Mouse (Mus musculus): ENCODE measurements around the gene Wdr18. TPM values are rescaled to one million over a fixed set of nuclear protein-coding genes. Genes with fewer than 3 reads are reported as not detected.

The Wdr18 gene
- polyA plus RNA-seq, 1 experiment from 2014 or later: 78.8 TPM

- Histone ChIP-seq H3K4me2 (peak overlapping the region; percentile 43), H3K9me3 (replicated peaks) (no peaks in the 10 kb centered on the region), H3K4me3 (peak overlapping the region; percentile 5; the same call in 1 of the 2 replicates), H3K27ac (ENCODE audit: poor library complexity, severe bottlenecking) (peak overlapping the region; percentile 73), H3K9ac (peak overlapping the region; percentile 13; the same call in 1 of the 2 replicates), H3K27me3 (replicated peaks) (no peaks in the 10 kb centered on the region), H3K4me1 (replicated peaks) (peaks cover 91% of the 10 kb centered on the region), H3K36me3 (peaks cover 55% of the 10 kb centered on the region)
- peak; percentile 58 for ATAC-seq (ENCODE audit: insufficient number of reproducible peaks, low FRiP score)
- 49% methylated on average over 27 of the region's 27 CpGs for WGBS
Observed at GRCm38 (mm10) chr10:79936911-79937441, 23.0 kb upstream of the Wdr18 start.

- ATAC-seq (ENCODE audit: insufficient number of reproducible peaks, low FRiP score): no peak
- H3K27ac ChIP-seq (ENCODE audit: poor library complexity, severe bottlenecking): no peak overlapping the region
- 84% methylated on average over 11 of the region's 11 CpGs for WGBS
Observed at GRCm38 (mm10) chr10:79937775-79938526, 22.0 kb upstream of the Wdr18 start.

GRCm38 (mm10) chr10:79940749-79941148, 19.2 kb upstream of the Wdr18 start:
- Histone ChIP-seq H3K9me3 (replicated peaks) (no peaks in the 10 kb centered on the region), H3K4me3 (no peak overlapping the region), H3K9ac (peak overlapping the region; percentile 24; the same call in 1 of the 2 replicates), H3K27ac (ENCODE audit: poor library complexity, severe bottlenecking) (peak overlapping the region; percentile 28; the same call in 1 of the 2 replicates), H3K36me3 (peaks cover 35% of the 10 kb centered on the region), H3K4me1 (replicated peaks) (peaks cover 72% of the 10 kb centered on the region), H3K27me3 (replicated peaks) (no peaks in the 10 kb centered on the region), H3K4me2 (peak overlapping the region; percentile 25)
- 47% methylated on average over 7 of the region's 7 CpGs for WGBS
- no peak for ATAC-seq (ENCODE audit: insufficient number of reproducible peaks, low FRiP score)

More at GRCm38 (mm10) chr10:79937775-79938526, 22.0 kb upstream of the Wdr18 start:
- Histone ChIP-seq H3K27me3 (replicated peaks) (no peaks in the 10 kb centered on the region), H3K4me3 (no peak overlapping the region), H3K4me1 (replicated peaks) (peaks cover 81% of the 10 kb centered on the region), H3K4me2 (no peak overlapping the region), H3K9ac (peak overlapping the region; percentile 34; the same call in 1 of the 2 replicates), H3K36me3 (peaks cover 52% of the 10 kb centered on the region), H3K9me3 (replicated peaks) (no peaks in the 10 kb centered on the region)

GRCm38 (mm10) chr10:79942988-79943387, 17.0 kb upstream of the Wdr18 start:
- 80% methylated on average over 1 of the region's 1 CpGs for WGBS
- peaks cover 70% of the 10 kb centered on the region for H3K4me1 ChIP-seq (replicated peaks)
- H3K27ac ChIP-seq (ENCODE audit: poor library complexity, severe bottlenecking): no peak overlapping the region
- H3K36me3 ChIP-seq: peaks cover 36% of the 10 kb centered on the region
- H3K27me3 ChIP-seq (replicated peaks): no peaks in the 10 kb centered on the region
- no peak overlapping the region for H3K4me3 ChIP-seq
- ATAC-seq (ENCODE audit: insufficient number of reproducible peaks, low FRiP score): no peak
- H3K9me3 ChIP-seq (replicated peaks): no peaks in the 10 kb centered on the region
- H3K4me2 ChIP-seq: no peak overlapping the region
- 0 out of 2 replicates have a peak overlapping the region, but pooled peaks have one; percentile 20 for H3K9ac ChIP-seq

GRCm38 (mm10) chr10:79943471-79943901, 16.5 kb upstream of the Wdr18 start:
- WGBS: 89% methylated on average over 9 of the region's 9 CpGs
- Histone ChIP-seq H3K36me3 (peaks cover 33% of the 10 kb centered on the region), H3K9me3 (replicated peaks) (no peaks in the 10 kb centered on the region), H3K27ac (ENCODE audit: poor library complexity, severe bottlenecking) (no peak overlapping the region), H3K4me2 (peak overlapping the region; percentile 48; the same call in 1 of the 2 replicates), H3K9ac (no peak overlapping the region), H3K4me1 (replicated peaks) (peaks cover 65% of the 10 kb centered on the region), H3K27me3 (replicated peaks) (no peaks in the 10 kb centered on the region), H3K4me3 (no peak overlapping the region)
- no peak for ATAC-seq (ENCODE audit: insufficient number of reproducible peaks, low FRiP score)

- peak overlapping the region; percentile 48 for H3K9ac ChIP-seq
- ATAC-seq (ENCODE audit: insufficient number of reproducible peaks, low FRiP score): peak; percentile 20; the same call in 1 of the 2 replicates
Observed at GRCm38 (mm10) chr10:79945507-79946234, 14.3 kb upstream of the Wdr18 start.

GRCm38 (mm10) chr10:79946752-79947322, 13.1 kb upstream of the Wdr18 start:
- 21% methylated on average over 7 of the region's 7 CpGs for WGBS
- ATAC-seq (ENCODE audit: insufficient number of reproducible peaks, low FRiP score): peak; percentile 88

More at GRCm38 (mm10) chr10:79945507-79946234, 14.3 kb upstream of the Wdr18 start:
- 35% methylated on average over 16 of the region's 16 CpGs for WGBS
- peaks cover 39% of the 10 kb centered on the region for H3K36me3 ChIP-seq
- H3K27me3 ChIP-seq (replicated peaks): no peaks in the 10 kb centered on the region
- peak overlapping the region; percentile 48 for H3K4me2 ChIP-seq
- no peaks in the 10 kb centered on the region for H3K9me3 ChIP-seq (replicated peaks)
- no peak overlapping the region for H3K4me3 ChIP-seq
- H3K27ac ChIP-seq (ENCODE audit: poor library complexity, severe bottlenecking): peak overlapping the region; percentile 73
- peaks cover 47% of the 10 kb centered on the region for H3K4me1 ChIP-seq (replicated peaks)

GRCm38 (mm10) chr10:79947502-79947901, 12.4 kb upstream of the Wdr18 start:
- Histone ChIP-seq H3K4me2 (peak overlapping the region; percentile 48), H3K27ac (ENCODE audit: poor library complexity, severe bottlenecking) (peak overlapping the region; percentile 73), H3K4me1 (replicated peaks) (peaks cover 40% of the 10 kb centered on the region), H3K36me3 (peaks cover 45% of the 10 kb centered on the region), H3K27me3 (replicated peaks) (no peaks in the 10 kb centered on the region), H3K9ac (peak overlapping the region; percentile 48), H3K9me3 (replicated peaks) (no peaks in the 10 kb centered on the region), H3K4me3 (peak overlapping the region; percentile 4; the same call in 1 of the 2 replicates)
- 62% methylated on average over 6 of the region's 6 CpGs for WGBS
- no peak for ATAC-seq (ENCODE audit: insufficient number of reproducible peaks, low FRiP score)

More at GRCm38 (mm10) chr10:79946752-79947322, 13.1 kb upstream of the Wdr18 start:
- peak overlapping the region; percentile 8; the same call in 1 of the 2 replicates for H3K4me3 ChIP-seq
- H3K9me3 ChIP-seq (replicated peaks): no peaks in the 10 kb centered on the region
- H3K4me2 ChIP-seq: peak overlapping the region; percentile 48
- H3K9ac ChIP-seq: peak overlapping the region; percentile 48
- H3K27me3 ChIP-seq (replicated peaks): no peaks in the 10 kb centered on the region
- H3K27ac ChIP-seq (ENCODE audit: poor library complexity, severe bottlenecking): peak overlapping the region; percentile 73
- H3K4me1 ChIP-seq (replicated peaks): peaks cover 40% of the 10 kb centered on the region
- peaks cover 49% of the 10 kb centered on the region for H3K36me3 ChIP-seq

GRCm38 (mm10) chr10:79949873-79950272, 10.1 kb upstream of the Wdr18 start:
- Histone ChIP-seq H3K4me3 (no peak overlapping the region), H3K4me1 (replicated peaks) (peaks cover 29% of the 10 kb centered on the region), H3K36me3 (peaks cover 61% of the 10 kb centered on the region), H3K4me2 (no peak overlapping the region), H3K9ac (no peak overlapping the region), H3K27ac (ENCODE audit: poor library complexity, severe bottlenecking) (no peak overlapping the region), H3K27me3 (replicated peaks) (no peaks in the 10 kb centered on the region), H3K9me3 (replicated peaks) (no peaks in the 10 kb centered on the region)
- ATAC-seq (ENCODE audit: insufficient number of reproducible peaks, low FRiP score): no peak
- WGBS: 70% methylated on average over 4 of the region's 4 CpGs

- ATAC-seq (ENCODE audit: insufficient number of reproducible peaks, low FRiP score): no peak
- H3K27ac ChIP-seq (ENCODE audit: poor library complexity, severe bottlenecking): no peak overlapping the region
- H3K4me2 ChIP-seq: no peak overlapping the region
- no peak overlapping the region for H3K4me3 ChIP-seq
- no peaks in the 10 kb centered on the region for H3K27me3 ChIP-seq (replicated peaks)
- 81% methylated on average over 18 of the region's 18 CpGs for WGBS
- peaks cover 61% of the 10 kb centered on the region for H3K36me3 ChIP-seq
- no peak overlapping the region for H3K9ac ChIP-seq
- H3K9me3 ChIP-seq (replicated peaks): no peaks in the 10 kb centered on the region
- H3K4me1 ChIP-seq (replicated peaks): peaks cover 21% of the 10 kb centered on the region
Observed at GRCm38 (mm10) chr10:79950661-79951060, 9.3 kb upstream of the Wdr18 start.

Measured in heart, embryonic 12.5 days (tissue).